Mouse (Mus musculus): ENCODE data around the gene Thada. TPM values are rescaled to one million over a fixed set of nuclear protein-coding genes. Genes with fewer than 3 reads are reported as not detected.
"Not testable (repeated sequence)": the region's sequence is repeated elsewhere in the genome, so short reads cannot be mapped to it uniquely, and the experiment has no call there.

Thada gene
- total RNA-seq, 2 experiments from 2014 or later = 12.9 to 15.2 TPM

DNA sequence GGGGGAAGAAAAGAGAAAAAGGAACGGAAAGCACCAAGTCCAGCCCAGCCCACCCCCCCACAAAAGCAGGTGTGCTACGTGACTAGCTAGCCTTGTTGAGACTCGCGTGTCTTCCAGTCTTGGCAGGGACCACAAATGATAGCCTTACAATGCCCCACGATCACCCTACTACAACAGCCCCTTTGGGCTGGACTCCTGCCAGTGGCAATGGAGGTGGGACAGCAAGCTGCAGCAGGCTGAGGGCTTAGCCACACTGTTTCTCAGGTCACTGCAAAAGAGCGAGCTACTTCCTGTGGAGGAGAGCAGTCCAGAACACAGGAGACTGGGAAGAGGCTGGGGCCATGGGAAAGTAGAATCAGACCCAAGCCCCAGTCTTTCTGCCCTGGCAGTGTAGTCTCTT is 201.7 kb downstream of the Thada start:
- no peak for DNase-seq (ENCODE audit: low spot score in 2 of 2)

DNA sequence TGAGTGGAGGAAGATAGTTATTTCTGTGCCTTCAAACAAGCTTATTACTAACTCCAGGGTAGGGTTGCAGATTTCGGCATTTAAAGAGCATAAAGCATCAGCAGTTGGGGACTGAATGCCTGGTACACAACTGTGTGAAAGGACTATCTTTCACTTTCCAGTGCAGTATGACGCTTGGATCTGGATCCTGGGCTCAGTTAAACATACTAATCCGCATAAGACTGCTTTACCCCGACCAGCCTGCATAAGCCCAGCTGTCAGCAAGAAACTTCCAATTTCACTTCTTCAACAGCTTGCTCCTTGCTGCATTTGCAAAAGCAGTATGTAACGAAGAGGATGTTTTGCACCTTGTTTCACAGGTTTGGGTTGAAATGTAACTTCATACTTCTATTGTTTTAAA is 202.4 kb downstream of the Thada start:
- DNase-seq (ENCODE audit: low spot score in 2 of 2) = peak in 1 of 2 experiments; percentile 27

DNA sequence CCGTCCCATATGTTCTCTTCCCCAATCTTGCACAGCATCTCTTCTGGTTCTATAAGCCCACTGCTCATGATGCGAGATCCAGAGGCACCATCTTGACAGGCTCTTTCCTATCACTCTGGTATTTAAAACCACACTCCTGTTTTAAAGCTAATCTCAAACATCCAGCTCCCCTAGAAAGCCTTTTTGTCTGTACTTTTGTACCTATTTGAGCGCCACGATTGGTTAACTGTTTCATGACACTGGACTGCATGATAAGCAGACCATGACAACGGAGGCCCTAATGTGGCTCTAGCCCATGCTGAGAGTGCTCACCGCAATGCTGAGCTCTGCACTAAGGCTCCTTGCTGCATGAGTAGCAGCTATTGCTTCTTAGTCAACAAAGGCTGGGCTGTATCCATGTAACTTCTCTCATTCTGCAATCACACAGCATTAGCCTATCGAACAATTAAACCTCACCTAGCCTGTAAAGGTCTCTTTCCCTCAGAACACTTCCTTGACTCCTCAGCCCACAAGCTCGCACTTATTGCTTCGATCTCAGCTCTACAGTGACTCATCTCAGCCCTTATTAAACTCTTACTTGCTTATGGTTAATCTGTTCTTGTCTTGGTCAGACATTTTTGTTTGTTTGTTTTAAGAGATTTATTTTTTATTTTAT is 203.6 kb downstream of the Thada start:
- no peak for DNase-seq (ENCODE audit: low spot score in 2 of 2)

DNA sequence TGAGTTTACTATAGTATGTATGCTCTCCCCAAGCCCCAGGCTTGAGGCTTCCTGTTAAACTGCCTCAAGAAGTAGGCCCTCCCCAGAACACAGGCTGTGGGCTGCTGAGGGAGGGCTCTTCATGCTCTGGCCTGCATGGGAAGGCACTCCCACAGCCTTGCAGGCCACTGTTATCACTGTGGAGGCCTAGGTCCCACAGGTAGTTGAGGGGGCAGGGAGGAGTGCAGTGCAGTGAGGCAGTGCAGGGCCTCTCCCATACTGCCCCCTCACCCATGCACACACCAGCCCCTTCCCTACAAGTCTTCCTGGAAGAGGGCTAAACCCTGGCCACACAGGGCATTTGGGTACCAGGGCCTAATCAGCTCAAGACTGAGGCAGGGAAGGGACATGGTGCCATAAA is 205.0 kb downstream of the Thada start:
- no peak for DNase-seq (ENCODE audit: low spot score in 2 of 2)

DNA sequence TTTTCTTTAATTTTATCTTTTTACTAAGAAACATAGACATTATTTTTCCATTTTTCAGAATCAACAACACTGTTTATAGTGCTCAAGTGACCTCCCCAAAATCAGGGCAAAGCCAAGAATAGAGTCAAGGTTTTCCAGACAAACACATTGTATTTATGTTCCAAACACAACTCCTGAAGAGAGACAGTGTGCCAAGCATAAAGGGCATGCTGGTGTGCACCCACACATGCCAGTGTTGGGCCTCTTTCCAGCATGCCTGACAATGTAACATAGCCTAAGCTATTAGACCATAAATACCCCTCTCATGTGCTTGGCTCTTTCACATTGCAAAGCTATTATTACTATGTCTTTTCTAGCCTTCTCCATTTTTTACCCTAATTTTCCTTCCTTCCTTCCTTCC is 205.8 kb downstream of the Thada start:
- peak in 1 of 2 experiments; percentile 35 for DNase-seq (ENCODE audit: low spot score in 2 of 2)

DNA sequence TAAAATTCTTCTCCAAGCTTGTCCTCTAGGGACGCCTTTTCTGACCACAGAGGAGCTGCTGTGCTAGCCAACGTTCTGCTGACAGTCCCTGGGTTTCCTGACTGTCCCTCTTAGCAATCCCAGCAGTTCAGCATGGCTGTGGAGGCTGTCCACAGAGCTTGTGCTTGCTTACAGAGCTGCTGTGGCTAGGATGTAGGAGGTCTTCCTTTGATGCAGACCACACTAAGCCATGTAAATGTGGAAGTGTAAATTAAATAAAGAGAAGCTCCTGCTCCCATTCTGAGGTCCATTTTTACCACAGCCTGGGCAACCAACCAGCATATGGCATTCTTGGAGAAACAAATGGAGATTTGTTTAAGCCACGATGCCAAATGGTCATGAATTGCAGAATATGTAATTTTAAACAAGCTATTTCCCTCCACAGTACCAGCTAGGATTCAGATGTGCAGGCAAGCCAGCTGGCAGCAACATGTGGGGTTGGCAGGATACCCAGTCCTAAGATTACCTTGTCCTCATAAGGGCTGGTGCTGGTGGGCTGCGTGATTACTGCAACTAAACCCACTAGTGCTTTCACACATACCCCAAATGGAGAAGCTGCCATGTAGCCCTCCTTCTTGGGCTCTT is 207.3 kb downstream of the Thada start:
- DNase-seq (ENCODE audit: low spot score in 2 of 2) = peak; percentile 33 to 73

DNA sequence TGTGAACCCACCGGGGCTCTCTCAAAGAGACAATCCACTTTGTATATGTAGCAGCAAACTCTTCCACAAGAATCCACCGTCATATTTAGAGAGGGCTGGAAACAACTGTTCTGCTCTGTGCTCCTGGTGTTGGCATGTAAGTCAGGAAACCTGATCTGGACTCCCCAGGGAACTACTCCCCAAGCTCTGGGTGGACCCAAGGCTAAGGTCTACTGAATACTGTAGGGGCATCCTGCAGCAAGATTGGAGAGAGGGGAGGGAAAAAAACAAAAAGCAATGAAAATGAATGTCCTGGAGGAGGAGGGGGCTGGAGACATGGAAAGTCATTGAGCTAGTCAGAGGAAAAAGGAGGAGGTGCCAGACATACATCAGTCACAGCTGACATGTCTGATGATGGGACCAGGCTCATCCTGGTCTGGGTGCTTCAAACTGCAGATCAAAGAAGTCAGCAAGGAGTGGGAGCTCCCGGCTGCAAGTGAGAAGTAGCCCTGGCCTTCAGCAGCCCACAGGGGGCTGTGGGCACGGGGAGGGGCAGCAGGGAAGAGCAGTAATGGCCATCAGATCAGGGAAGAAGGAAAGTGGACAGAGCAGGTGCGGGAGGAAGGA is 208.0 kb downstream of the Thada start:
- DNase-seq (ENCODE audit: low spot score in 2 of 2) = no peak

DNA sequence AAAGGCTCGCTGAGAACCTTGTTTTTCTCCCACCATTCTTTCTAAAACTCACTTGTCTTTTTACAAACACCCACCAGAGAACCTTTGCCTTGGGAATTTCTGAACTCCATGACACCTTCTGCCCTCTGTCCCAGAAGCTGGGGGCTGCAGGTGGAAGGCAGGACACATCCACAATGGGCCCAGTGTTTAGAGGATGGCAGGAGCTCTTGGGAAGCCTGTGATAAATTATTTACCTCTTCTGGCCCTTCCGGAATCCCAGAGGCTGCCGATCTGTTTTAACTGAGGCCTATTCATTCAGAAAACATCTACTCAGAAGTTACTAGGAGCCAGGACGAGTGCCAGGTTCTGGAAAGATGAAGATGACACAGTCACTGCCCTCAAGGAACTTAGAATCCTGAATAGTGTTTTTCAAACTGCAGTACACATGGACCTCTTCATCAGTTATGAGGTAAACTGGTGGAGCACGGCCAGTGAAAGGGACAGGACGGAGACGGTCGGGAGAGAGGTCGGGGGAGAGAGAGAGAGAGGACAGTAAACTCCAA is 209.7 kb downstream of the Thada start:
- no peak for DNase-seq (ENCODE audit: low spot score in 2 of 2)

DNA sequence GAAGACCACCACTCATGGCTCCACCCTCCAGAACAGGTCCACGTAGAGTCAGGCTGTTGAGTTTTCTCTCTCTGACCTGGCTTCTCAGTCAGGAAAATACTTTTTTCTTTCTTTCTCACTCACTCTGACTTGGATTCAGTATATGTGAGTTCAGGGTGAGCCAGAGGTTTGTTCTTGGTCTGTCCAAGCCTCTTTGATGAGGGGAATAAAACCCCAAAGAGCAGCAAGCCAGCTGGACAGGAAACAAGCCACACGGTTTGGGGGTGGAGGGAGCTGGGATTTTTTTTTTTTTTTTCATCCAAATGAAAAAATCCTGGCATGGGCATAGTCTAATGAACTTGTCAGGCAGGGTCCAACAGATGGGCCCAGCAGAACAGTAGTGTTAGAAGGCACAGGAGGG is 210.2 kb downstream of the Thada start:
- no peak for DNase-seq (ENCODE audit: low spot score in 2 of 2)

DNA sequence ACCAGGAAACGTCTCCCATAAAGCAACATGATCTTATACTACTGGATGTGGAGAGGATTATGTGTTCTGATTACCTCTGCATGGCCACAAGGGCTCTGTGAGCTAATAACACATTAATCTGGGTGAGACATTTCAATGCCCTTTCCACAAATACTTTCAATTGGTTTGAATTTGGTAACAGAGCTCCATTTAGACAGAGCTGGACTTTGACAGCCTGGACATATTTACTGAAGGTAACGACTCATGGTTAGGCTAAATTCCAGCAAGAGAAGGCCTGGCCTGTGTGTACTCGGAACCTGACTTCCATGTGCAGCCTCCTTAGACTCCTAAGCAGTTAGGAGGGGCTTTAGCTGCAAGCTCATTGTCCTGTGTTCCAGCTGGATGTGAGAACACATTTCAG is 214.6 kb downstream of the Thada start:
- no peak for DNase-seq (ENCODE audit: low spot score in 2 of 2)

DNA sequence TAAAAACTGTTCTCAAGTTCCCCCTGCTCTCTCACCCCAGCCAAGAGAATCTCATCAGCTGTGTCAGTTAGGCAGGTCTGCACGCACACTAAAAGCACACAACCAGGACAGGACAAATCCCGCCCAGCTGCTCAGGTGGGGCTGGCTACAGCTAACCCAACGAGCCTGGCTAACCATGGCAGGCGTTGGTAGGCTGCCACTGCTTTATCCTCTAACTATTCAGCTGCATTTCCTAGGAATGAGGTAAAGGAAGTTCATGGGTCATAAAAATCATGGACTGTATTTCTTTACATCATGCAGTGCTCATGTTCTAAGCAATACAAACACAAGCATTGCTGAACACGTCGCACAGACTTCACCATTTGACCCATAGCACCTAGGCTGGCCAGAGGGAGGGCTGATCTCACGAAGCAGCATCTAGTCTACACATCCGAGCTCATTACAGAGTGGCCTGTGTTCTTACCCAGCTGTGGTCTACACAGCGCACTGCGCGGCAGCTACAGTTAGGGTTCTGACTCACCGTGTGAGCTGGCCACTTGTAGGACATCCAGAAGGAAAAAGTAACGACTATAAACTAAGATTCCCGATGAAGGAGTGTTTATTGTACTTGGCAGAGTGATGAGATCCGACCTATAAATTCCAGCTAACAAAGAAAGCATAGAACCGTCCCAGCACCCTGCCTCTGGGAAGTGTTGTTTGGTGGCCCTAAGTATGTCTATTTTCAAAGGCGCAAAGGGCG is 221.7 kb downstream of the Thada start:
- no peak for DNase-seq (ENCODE audit: low spot score in 2 of 2)

DNA sequence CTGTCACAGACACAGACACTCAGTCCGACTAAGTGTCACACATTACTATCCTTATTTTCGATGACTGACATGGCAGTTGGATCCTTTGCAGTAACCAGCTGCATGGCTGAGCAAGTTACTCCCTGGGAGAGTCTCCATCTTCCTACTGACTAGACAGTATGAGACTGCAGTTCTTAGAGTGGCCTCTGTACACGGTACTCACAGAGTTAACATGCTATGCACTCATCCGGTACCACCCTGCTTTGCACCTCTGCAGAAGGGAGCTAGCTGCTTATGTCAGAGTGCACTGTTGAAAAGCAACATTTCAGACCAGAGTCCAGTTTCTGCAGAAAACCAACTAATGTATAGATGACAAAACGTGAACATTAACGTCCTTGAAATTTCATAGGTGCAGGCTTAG is 222.2 kb downstream of the Thada start:
- DNase-seq (ENCODE audit: low spot score in 2 of 2) = no peak

DNA sequence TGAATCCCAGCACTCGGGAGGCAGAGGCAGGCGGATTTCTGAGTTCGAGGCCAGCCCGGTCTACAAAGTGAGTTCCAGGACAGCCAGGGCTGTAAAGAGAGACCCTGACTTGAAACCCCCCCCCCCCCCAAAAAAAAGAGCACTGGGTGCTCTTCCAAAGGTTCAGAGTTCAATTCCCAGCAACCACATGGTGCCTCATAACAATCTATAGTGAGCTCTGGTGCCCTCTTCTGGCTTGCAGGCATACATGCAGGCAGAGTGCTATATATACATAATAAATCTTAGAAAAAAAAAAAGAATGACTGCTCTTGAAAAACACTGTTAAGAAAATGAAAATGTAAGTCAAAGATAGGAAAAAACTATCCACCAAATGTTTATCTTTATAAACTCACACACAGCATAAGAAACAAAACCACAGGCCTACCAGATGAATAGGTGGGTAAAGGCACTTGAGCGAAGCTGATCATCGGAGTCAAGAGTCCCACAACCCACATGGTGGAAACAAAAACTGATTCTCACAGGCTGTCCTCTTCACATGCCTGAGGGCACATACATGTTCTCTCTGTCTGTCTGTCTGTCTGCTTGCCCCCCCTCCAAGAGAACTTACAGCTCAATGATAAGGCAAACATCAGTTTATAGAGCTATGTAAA is 224.6 kb downstream of the Thada start:
- no peak for DNase-seq (ENCODE audit: low spot score in 2 of 2)

DNA sequence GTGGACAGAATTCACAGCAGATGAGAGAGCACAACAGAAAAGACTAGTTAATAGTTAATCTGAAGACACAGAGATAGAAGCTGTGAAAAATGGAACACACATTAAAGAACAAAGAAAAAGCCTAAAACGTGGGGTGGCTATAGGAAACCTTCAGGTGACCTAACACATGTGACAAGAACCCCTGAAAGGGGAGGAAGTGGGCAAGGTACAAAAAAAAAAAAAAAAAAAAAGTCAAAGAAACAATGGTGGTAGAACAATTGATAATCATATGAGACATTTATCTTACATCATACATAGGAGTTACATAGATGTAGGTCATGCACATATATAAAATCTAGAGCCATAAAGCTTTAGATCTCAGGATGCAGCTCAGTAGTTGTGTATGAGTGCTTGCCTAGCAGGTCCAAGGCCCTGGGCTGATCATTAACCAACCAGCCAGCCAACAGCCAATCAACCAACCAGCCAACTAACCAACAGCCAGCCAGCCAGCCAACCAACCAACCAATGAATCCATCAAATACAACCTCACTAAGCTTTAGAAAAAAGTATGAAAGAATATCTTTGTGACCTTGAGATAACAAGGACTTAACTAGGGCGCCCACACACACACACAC is 226.2 kb downstream of the Thada start:
- no peak for DNase-seq (ENCODE audit: low spot score in 2 of 2)

DNA sequence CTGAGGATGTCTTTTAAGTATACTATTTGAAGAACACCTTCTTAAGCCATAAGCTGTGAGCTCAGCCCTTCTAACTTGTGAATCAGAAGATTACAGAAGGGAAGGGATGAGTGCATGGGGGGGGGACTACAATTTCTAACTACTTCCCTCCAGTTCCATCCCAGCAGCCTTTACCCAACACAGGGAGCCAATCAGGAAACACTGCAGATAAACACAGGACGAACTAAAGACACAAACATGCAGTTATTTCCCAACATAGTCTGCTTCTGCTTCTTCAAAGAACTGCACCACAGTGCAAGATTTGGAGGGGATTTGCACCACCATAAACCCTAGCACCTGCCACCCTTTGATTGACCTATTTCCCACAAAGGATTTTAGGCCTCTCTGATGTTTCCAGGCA is 227.8 kb downstream of the Thada start:
- DNase-seq (ENCODE audit: low spot score in 2 of 2) = no peak

DNA sequence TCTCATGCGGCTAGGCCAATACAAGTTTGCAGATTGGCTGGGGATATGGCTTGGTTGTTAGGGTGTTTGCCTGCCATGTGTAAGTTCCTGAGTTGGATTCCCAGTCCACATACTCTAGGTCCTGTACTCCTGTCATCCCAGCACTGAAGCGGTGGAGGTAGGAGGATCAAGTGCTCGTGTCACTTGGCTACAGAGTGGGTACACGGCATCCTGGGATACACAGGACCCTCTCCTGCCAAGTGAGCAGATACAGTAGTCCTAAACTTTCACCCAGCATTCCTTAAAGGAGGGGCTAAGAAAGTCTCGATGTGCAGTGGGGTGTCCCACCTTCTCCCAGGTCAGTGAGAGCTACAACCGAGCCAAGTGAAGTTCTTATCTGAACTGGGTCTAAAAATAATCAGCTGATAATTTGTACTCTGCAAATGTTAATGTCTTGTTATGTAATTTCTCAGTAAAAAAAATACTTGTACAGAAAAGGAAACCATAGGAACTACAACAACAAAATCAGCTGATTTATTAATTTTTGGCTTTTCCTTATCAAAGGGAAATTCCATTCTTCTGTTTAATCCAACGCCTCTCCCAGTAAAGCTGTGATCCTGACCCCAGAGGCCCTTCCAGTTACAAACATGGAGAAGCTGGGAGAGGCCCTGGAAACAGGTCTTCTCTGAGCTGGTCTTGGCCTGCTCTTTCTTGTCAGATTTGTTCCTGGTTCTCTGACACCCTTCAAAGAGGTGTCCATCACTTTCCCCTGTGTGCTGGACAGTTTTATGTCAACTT is 229.0 kb downstream of the Thada start:
- peak in 1 of 2 experiments; percentile 14 for DNase-seq (ENCODE audit: low spot score in 2 of 2)

DNA sequence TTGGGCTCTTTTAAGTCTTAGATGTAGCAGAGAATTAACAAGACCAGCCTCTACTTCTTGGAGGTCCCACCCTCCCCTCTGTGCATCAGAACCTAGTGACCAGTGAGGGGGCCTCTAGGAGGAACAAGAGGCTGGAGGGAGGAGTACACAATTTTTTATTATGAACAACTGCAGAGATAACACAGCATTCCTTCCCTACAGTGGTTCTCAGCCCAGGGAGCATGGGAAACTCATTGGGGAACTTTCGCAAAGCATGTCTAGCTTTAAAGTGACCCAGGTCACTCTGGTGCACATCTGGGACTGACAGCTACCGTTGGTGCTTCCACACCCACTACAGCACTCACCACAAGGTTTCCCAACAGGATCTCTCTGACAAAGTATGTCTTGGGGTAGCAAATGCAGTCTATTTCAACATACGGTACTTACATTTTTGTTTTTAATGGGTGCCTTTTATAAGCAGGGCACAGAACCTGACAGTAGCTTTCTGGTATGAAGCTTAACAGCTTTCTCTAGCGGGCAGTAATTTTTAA is 230.5 kb downstream of the Thada start:
- no peak for DNase-seq (ENCODE audit: low spot score in 2 of 2)

DNA sequence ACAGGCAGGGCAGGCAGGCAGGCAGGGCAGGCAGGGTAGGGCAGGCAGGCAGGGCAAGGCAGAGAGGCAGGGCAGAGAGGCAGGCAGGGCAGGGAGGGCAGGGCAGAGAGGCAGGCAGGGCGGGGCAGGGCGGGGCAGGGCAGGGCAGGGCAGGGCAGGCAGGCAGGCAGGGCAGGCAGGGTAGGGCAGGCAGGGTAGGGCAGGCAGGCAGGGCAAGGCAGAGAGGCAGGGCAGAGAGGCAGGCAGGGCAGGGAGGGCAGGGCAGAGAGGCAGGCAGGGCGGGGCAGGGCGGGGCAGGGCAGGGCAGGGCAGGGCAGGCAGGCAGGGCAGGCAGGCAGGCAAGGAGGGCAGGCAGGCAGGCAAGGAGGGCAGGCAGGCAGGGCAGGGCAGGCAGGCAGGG is 231.2 kb downstream of the Thada start:
- DNase-seq (ENCODE audit: low spot score in 2 of 2) = not testable (repeated sequence)

DNA sequence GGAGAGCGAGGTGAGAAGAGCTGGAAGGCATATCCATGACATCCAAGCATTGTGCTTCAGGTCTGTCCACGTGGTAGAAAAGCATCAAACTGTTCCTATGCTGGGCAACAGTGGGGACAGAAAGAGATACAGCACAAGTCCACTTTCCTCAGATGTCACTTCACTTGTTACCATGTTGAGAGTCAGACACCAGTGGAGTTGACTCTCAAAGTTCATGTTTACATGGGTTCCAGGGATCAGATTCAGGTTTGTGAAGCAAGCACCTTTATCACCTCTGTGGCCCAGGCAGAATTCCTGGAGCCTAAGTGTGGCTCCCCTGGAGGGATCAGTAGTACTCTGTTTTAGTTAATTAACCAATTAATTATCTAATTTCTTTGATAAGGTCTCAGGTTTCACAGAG is 232.2 kb downstream of the Thada start:
- no peak for DNase-seq (ENCODE audit: low spot score in 2 of 2)

DNA sequence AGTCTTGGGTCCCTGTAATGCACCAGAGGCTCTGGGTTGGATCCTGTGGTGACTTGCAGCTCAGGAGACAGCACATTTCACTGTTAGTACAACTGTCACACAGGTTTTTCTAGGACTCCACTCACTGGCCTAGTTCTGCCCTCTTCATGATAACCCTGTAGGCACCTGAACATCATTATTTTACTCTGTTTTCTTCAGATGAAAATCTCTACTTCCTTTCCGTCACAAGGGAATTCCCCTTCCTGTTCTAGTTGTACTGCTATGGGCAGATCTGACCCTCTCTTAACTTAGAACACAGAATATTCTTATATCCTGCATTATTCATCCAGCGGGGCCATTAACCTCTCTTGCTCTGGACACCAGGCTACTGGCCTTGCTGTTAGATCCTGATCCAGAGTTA is 234.6 kb downstream of the Thada start:
- DNase-seq (ENCODE audit: low spot score in 2 of 2) = no peak

Measured in layer of hippocampus, adult 18-20 months (tissue).